Comparison of ENCODE assay signal across 10 mouse cellular contexts in the genomic region with DNA sequence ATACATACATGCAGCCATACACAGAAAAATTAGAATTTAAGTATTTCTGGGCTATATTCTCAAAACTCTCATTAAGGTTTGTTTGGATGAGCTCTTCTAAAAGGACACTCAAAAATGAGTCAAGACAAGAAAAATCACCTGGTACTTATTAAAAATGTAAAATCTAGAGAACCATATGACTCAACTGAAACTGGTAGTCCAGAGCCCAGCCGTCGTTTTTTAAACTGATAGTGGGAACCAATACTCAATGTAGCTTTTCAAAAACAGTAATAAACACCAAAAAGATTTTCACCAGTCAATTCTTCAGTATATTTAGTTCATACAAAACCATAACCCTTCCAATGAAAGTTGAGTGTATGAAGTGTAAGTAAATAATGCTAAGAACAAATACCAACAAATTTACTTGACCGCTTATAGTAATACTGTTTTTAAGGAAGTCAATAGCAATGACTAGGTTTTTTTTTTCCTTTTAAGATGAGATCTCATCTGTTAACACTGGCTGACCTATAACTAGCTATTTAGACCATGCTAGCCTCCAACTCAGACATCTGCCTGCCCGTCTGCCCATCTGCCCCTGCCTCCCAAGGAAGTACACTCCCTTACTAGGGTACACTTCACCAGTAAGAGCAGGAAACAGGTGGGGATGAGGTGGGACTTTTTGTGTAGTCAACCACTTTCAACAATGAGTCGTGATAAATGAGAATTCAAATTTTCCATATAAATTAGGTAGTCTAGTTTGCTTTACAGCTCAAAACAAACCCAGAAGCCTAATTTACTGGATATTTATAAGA. TPM values are rescaled to one million over a fixed set of nuclear protein-coding genes. Genes with fewer than 3 reads are reported as not detected.
DNase-seq lines count a peak whose midpoint lies in the region; ATAC-seq and TF ChIP-seq lines count a peak whose summit lies in the region.
"Had no signal": no experiment of that assay in that cellular context is flagged by ENCODE, and none has a peak within 500 bp of the region (broad histone marks: within the 10 kb centered on the region; RNA-seq: fewer than 3 reads in every experiment).

No protein-coding gene starts in this region.

- no peak for TF ChIP-seq CTCF in E14TG2a.4 (conservative IDR thresholded peaks at IDR 0.05; ENCODE audit: low read length)

- H3K9me3 ChIP-seq in heart, embryonic 13.5 days: no peaks in the 10 kb centered on the region
- no peaks in the 10 kb centered on the region for H3K9me3 ChIP-seq in E14TG2a.4 (ENCODE audit: low read length)
- H3K9me3 ChIP-seq in forebrain, embryonic 15.5 days: no peaks in the 10 kb centered on the region
- no peaks in the 10 kb centered on the region for H3K9me3 ChIP-seq in liver, embryonic 15.5 days (replicated peaks)

- peaks cover 35% of the 10 kb centered on the region for H3K36me3 ChIP-seq in heart, embryonic 13.5 days
- peaks cover 62% of the 10 kb centered on the region for H3K36me3 ChIP-seq in E14TG2a.4 (ENCODE audit: insufficient read depth, low read length)
- H3K36me3 ChIP-seq in forebrain, embryonic 15.5 days: peaks cover 26% of the 10 kb centered on the region
- peaks cover 37% of the 10 kb centered on the region for H3K36me3 ChIP-seq in liver, embryonic 15.5 days (replicated peaks)

- intact Hi-C loops in heart, postnatal 25 days (cut with DNase I): loop anchor here (5.0 kb wide), 1 partner anchor 78 kb away; a partner anchor contains a TSS

- H3K27me3 ChIP-seq in heart, embryonic 13.5 days (replicated peaks): no peaks in the 10 kb centered on the region
- no peaks in the 10 kb centered on the region for H3K27me3 ChIP-seq in E14TG2a.4 (ENCODE audit: insufficient read depth, low read length)
- no peaks in the 10 kb centered on the region for H3K27me3 ChIP-seq in forebrain, embryonic 15.5 days
- no peaks in the 10 kb centered on the region for H3K27me3 ChIP-seq in liver, embryonic 15.5 days

- 61% methylated on average over 5 of the region's 5 CpGs for WGBS in heart, embryonic 13.5 days
- 81% methylated on average over 5 of the region's 5 CpGs for WGBS in forebrain, embryonic 15.5 days
- 42% methylated on average over 5 of the region's 5 CpGs for WGBS in liver, embryonic 15.5 days (ENCODE audit: insufficient replicate concordance)

- peaks cover 40% of the 10 kb centered on the region for H3K4me1 ChIP-seq in heart, embryonic 13.5 days
- peaks cover 59% of the 10 kb centered on the region for H3K4me1 ChIP-seq in E14TG2a.4 (replicated peaks; ENCODE audit: low read depth, low read length)
- H3K4me1 ChIP-seq in forebrain, embryonic 15.5 days: peaks cover 43% of the 10 kb centered on the region
- H3K4me1 ChIP-seq in liver, embryonic 15.5 days (replicated peaks): peaks cover 45% of the 10 kb centered on the region

- peak overlapping the region; percentile 79 for H3K4me2 ChIP-seq in heart, embryonic 13.5 days
- peak overlapping the region; percentile 25 for H3K4me2 ChIP-seq in forebrain, embryonic 15.5 days (replicated peaks)
- peak overlapping the region; percentile 45 for H3K4me2 ChIP-seq in liver, embryonic 15.5 days

- DNase-seq in heart, postnatal 25 days (ENCODE audit: low spot score): no peak
- DNase-seq in frontal cortex, postnatal 25 days (ENCODE audit: low spot score in 2 of 2): no peak
- DNase-seq in embryo, embryonic 11 days: no peak
- DNase-seq: thymus, adult 2 months had no signal

- ATAC-seq in heart, embryonic 13.5 days (ENCODE audit: extremely low read depth, insufficient number of reproducible peaks, low FRiP score, low TSS enrichment): no peak
- no peak for ATAC-seq in forebrain, embryonic 15.5 days (replicated peaks)
- ATAC-seq in liver, embryonic 15.5 days (ENCODE audit: insufficient read depth): no peak
- ATAC-seq in inflammation-experienced regulatory T-cells, adult 6 months: no peak

- H3K9ac ChIP-seq in heart, embryonic 13.5 days: no peak overlapping the region
- no peak overlapping the region for H3K9ac ChIP-seq in forebrain, embryonic 15.5 days (replicated peaks)
- H3K9ac ChIP-seq in liver, embryonic 15.5 days: no peak overlapping the region

- H3K4me3 ChIP-seq in heart, embryonic 13.5 days: peak overlapping the region; percentile 99
- H3K4me3 ChIP-seq in E14TG2a.4 (replicated peaks; ENCODE audit: low read length): peak overlapping the region; percentile 100
- no peak overlapping the region for H3K4me3 ChIP-seq in forebrain, embryonic 15.5 days
- H3K4me3 ChIP-seq in liver, embryonic 15.5 days (replicated peaks): peak overlapping the region; percentile 86; the same call in 1 of the 2 replicates

- H3K27ac ChIP-seq in heart, embryonic 13.5 days (replicated peaks): no peak overlapping the region
- H3K27ac ChIP-seq in forebrain, embryonic 15.5 days (replicated peaks): no peak overlapping the region
- no peak overlapping the region for H3K27ac ChIP-seq in liver, embryonic 15.5 days (replicated peaks)

RNA-seq across cellular contexts. Expression of a gene that starts 3.5 kb away (rescaled TPM):
- polyA plus RNA-seq in heart, embryonic 13.5 days (2015; fragmentation: Nextera tagmentation; extraction: Ambion mirVana): 340 and 392 TPM in 2 replicates
- 100 to 1,000 TPM; 132 to 147 TPM for total RNA-seq in heart, postnatal 25 days (2021)
- 710 and 729 TPM in 2 replicates for polyA plus RNA-seq in forebrain, embryonic 15.5 days (2015; fragmentation: Nextera tagmentation; extraction: Ambion mirVana)
- 215 and 238 TPM in 2 replicates for polyA plus RNA-seq in liver, embryonic 15.5 days (2015; fragmentation: Nextera tagmentation; extraction: Ambion mirVana)
- 100 to 1,000 TPM; 399 to 498 (median 471) TPM for polyA plus RNA-seq in inflammation-experienced regulatory T-cells, adult 6 months (2017; shearing (Covaris generic))

RNA-seq across cellular contexts. Expression of a gene that starts 10.1 kb away (rescaled TPM):
- 37.7 and 38.8 TPM in 2 replicates for polyA plus RNA-seq in heart, embryonic 13.5 days (2015; fragmentation: Nextera tagmentation; extraction: Ambion mirVana)
- total RNA-seq in heart, postnatal 25 days (2021): not detected
- 61.9 and 71.1 TPM in 2 replicates for polyA plus RNA-seq in forebrain, embryonic 15.5 days (2015; fragmentation: Nextera tagmentation; extraction: Ambion mirVana)
- polyA plus RNA-seq in liver, embryonic 15.5 days (2015; fragmentation: Nextera tagmentation; extraction: Ambion mirVana): 37.6 and 39.5 TPM in 2 replicates
- 100 to 1,000 TPM in 1 of 3 experiments, 10 to 100 TPM in 2; 79.7 to 117 (median 94.9) TPM for polyA plus RNA-seq in inflammation-experienced regulatory T-cells, adult 6 months (2017; shearing (Covaris generic))

RNA-seq across cellular contexts. Expression of a gene that starts 58.1 kb away (rescaled TPM):
- not detected in 2 replicates for polyA plus RNA-seq in heart, embryonic 13.5 days (2015; fragmentation: Nextera tagmentation; extraction: Ambion mirVana)
- not detected for total RNA-seq in heart, postnatal 25 days (2021)
- not detected in 2 replicates for polyA plus RNA-seq in forebrain, embryonic 15.5 days (2015; fragmentation: Nextera tagmentation; extraction: Ambion mirVana)
- not detected in 2 replicates for polyA plus RNA-seq in liver, embryonic 15.5 days (2015; fragmentation: Nextera tagmentation; extraction: Ambion mirVana)
- polyA plus RNA-seq in inflammation-experienced regulatory T-cells, adult 6 months (2017; shearing (Covaris generic)): not detected
- total RNA-seq: left cerebral cortex, postnatal 36 days had no signal
- polyA plus RNA-seq: thymus, adult 2 months had no signal

Comparison
In these comparisons a context has a peak if more than half of its experiments do, and no peak if none do; other contexts are left out.
1. H3K4me2 ChIP-seq: peak in every context shown above with its lines; median percentile 79 in heart, embryonic 13.5 days; 45 in liver, embryonic 15.5 days; 25 in forebrain, embryonic 15.5 days.